Mouse (Mus musculus) embryo, embryonic 9.5 days (tissue): ENCODE results near the gene D730048I06Rik.
"Not testable (repeated sequence)": the region's sequence is repeated elsewhere in the genome, so short reads cannot be mapped to it uniquely, and the experiment has no call there.

Source experiments
- DNase-seq: peaks from one replicate; pipeline ENCODE4 v3.0.0-alpha.2; 2017; ENCODE audit errors: extremely low spot score

The D730048I06Rik gene

DNA sequence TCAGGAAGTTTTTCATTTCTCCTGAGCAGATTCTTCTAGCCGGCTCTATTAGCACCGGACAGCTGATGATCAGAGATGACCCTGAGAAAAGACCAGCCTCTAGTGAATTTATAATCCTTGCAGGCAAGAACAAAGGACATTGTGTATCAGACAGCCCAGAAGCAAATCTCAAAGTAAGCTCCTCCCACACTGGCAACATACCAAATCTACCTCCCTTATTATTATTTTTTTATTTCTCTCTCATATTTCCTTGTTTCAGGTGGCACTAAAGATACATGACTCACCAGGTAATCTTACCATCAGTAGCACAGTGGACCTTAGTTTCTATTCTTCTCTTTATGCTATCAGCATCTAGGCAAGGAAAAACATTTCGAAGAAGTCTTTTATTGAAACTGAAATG is at the start of gene D730048I06Rik, which contains the start of gene Gm27235:
D730048I06Rik (minus strand) TSS at position 112 of the 400 bp plus-strand sequence.
Gm27235 (minus strand) TSS at position 101 of the 400 bp plus-strand sequence.
- no peak for DNase-seq

- not testable (repeated sequence) for DNase-seq
These were observed 28.0 kb upstream of the D730048I06Rik start for GRCm38 (mm10) chr9:35817881-35818280.

DNA sequence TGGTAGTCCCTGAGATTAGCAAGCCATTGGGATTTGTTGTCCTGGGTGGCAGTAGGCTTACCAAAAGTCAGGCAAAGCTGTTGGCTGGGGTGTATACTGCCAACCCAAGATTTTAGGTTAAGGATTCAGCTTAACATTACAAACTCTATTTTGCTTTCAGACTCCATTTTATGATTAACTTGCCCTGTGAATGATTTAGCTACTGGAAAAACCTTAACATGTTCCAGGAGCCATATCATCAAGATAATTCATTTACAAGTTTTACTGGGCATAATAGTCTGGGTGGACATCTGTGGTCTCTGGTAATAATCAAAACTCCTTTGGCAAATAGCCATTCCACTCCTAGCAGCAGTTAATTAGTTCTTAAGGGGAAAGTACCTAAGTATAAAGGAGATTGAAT is 8.2 kb upstream of the D730048I06Rik start:
- DNase-seq = no peak

GRCm38 (mm10) chr9:35778009-35778408 is 11.9 kb downstream of the D730048I06Rik start, which contains the start of gene Gm17727:
Gene Gm17727, minus strand, starts transcription at chr9:35778109.
- no peak for DNase-seq

GRCm38 (mm10) chr9:35756843-35757242 is 33.1 kb downstream of the D730048I06Rik start:
- no peak for DNase-seq

GRCm38 (mm10) chr9:35740749-35741148 is 49.2 kb downstream of the D730048I06Rik start, which contains the start of gene Gm17677:
Gene Gm17677, plus strand, starts transcription at chr9:35741049.
- DNase-seq = no peak
